Mouse (Mus musculus): ENCODE results near the gene Laptm5. TPM values are rescaled to one million over a fixed set of nuclear protein-coding genes. Genes with fewer than 3 reads are reported as not detected.
A peak's percentile ranks its signal among the peaks of the same experiment; 100 is the strongest.

Gene Laptm5
- total RNA-seq, 1 experiment: 40.0 TPM

- H3K27ac ChIP-seq (ENCODE audit: insufficient read depth, low read depth, low read length, poor library complexity, severe bottlenecking): peak overlapping the region; percentile 58
- H3K36me3 ChIP-seq (ENCODE audit: control insufficient read depth, insufficient read depth, low read length, poor library complexity, severe bottlenecking): peaks cover 3% of the 10 kb centered on the region; the same call in 1 of the 2 replicates
- H3K9me3 ChIP-seq (ENCODE audit: control insufficient read depth, insufficient read depth, low read depth, low read length): no peaks in the 10 kb centered on the region
- in situ Hi-C loops (cut with MboI; ENCODE audit: low sequenced_read_pairs in 2 of 2, unreplicated experiment in 2 of 2): no loop called here
- no peak for DNase-seq (ENCODE audit: low read depth, low spot score)
- H3K9ac ChIP-seq (ENCODE audit: insufficient read depth, low read depth, low read length, poor library complexity, severe bottlenecking): peak overlapping the region; percentile 49
- H3K4me1 ChIP-seq (ENCODE audit: control insufficient read depth in 2 of 2, insufficient read depth in 2 of 2, low read length in 2 of 2, poor library complexity in 1 of 2): peaks cover 0 to 32% of the 10 kb centered on the region in 2 experiments; a peak in 3 of 4 replicates
- H3K4me3 ChIP-seq (ENCODE audit: insufficient read depth in 1 of 2, low read depth in 1 of 2, low read length in 2 of 2, poor library complexity in 1 of 2, severe bottlenecking in 1 of 2): no peak overlapping the region; a peak in 1 of 4 replicates
- TF ChIP-seq MAFK (IDR thresholded peaks at IDR 0.05; ENCODE audit: insufficient read depth, low read depth, low read length) (no peak), ZNF384 (IDR thresholded peaks at IDR 0.05; ENCODE audit: low read depth, low read length) (no peak), CHD2 (IDR thresholded peaks at IDR 0.05; ENCODE audit: low read depth, low read length) (no peak), ZC3H11A (IDR thresholded peaks at IDR 0.05; ENCODE audit: borderline replicate concordance, low read depth, low read length) (no peak), HCFC1 (IDR thresholded peaks at IDR 0.05; ENCODE audit: borderline replicate concordance, insufficient read depth, low read length) (no peak)
Measured at GRCm38 (mm10) chr4:130920951-130921693, 8.2 kb downstream of the Laptm5 start.

DNA sequence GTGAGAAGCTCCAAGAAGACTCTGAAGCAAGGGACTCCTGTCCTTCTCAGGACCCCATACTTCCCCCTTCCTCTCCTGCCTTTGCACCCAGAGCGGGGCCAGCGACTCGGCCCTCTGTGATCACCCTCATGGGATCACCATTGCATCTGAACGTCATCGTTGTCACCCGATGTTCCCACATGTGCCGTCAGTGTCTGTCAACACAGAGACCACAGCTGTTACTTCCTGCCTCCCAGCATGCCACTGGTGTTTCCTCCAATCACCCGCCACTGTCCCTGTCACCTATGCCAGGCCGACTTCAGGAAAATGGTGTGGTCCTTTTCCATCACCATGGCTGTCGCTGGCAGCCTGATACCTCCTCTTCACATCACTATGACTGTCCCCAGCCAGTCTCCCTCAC, 9.1 kb downstream of the Laptm5 start:
- H3K9ac ChIP-seq (ENCODE audit: insufficient read depth, low read depth, low read length, poor library complexity, severe bottlenecking): no peak overlapping the region; the same call in 1 of the 2 replicates
- peaks cover 9% of the 10 kb centered on the region; the same call in 1 of the 2 replicates for H3K36me3 ChIP-seq (ENCODE audit: control insufficient read depth, insufficient read depth, low read length, poor library complexity, severe bottlenecking)
- TF ChIP-seq ZC3H11A (IDR thresholded peaks at IDR 0.05; ENCODE audit: borderline replicate concordance, low read depth, low read length) (no peak), HCFC1 (IDR thresholded peaks at IDR 0.05; ENCODE audit: borderline replicate concordance, insufficient read depth, low read length) (no peak), ZNF384 (IDR thresholded peaks at IDR 0.05; ENCODE audit: low read depth, low read length) (no peak), CHD2 (IDR thresholded peaks at IDR 0.05; ENCODE audit: low read depth, low read length) (no peak), MAFK (IDR thresholded peaks at IDR 0.05; ENCODE audit: insufficient read depth, low read depth, low read length) (no peak)
- no peak overlapping the region for H3K27ac ChIP-seq (ENCODE audit: insufficient read depth, low read depth, low read length, poor library complexity, severe bottlenecking)
- no peaks in the 10 kb centered on the region for H3K9me3 ChIP-seq (ENCODE audit: control insufficient read depth, insufficient read depth, low read depth, low read length)
- DNase-seq (ENCODE audit: low read depth, low spot score): no peak
- in situ Hi-C loops (cut with MboI; ENCODE audit: low sequenced_read_pairs in 2 of 2, unreplicated experiment in 2 of 2): no loop called here
- no peak overlapping the region for H3K4me3 ChIP-seq (ENCODE audit: insufficient read depth in 1 of 2, low read depth in 1 of 2, low read length in 2 of 2, poor library complexity in 1 of 2, severe bottlenecking in 1 of 2)
- peaks cover 0 to 32% of the 10 kb centered on the region in 2 experiments; a peak in 3 of 4 replicates for H3K4me1 ChIP-seq (ENCODE audit: control insufficient read depth in 2 of 2, insufficient read depth in 2 of 2, low read length in 2 of 2, poor library complexity in 1 of 2)

- no peak for DNase-seq (ENCODE audit: low read depth, low spot score)
- peaks cover 33% of the 10 kb centered on the region for H3K36me3 ChIP-seq (ENCODE audit: control insufficient read depth, insufficient read depth, low read length, poor library complexity, severe bottlenecking)
- H3K4me3 ChIP-seq (ENCODE audit: insufficient read depth in 1 of 2, low read depth in 1 of 2, low read length in 2 of 2, poor library complexity in 1 of 2, severe bottlenecking in 1 of 2): no peak overlapping the region
- H3K9me3 ChIP-seq (ENCODE audit: control insufficient read depth, insufficient read depth, low read depth, low read length): no peaks in the 10 kb centered on the region
- in situ Hi-C loops (cut with MboI; ENCODE audit: low sequenced_read_pairs in 2 of 2, unreplicated experiment in 2 of 2): no loop called here
- no peak overlapping the region for H3K9ac ChIP-seq (ENCODE audit: insufficient read depth, low read depth, low read length, poor library complexity, severe bottlenecking)
- TF ChIP-seq CHD2 (IDR thresholded peaks at IDR 0.05; ENCODE audit: low read depth, low read length): no peak
- TF ChIP-seq ZC3H11A (IDR thresholded peaks at IDR 0.05; ENCODE audit: borderline replicate concordance, low read depth, low read length): no peak
- no peak for TF ChIP-seq MAFK (IDR thresholded peaks at IDR 0.05; ENCODE audit: insufficient read depth, low read depth, low read length)
- no peak for TF ChIP-seq HCFC1 (IDR thresholded peaks at IDR 0.05; ENCODE audit: borderline replicate concordance, insufficient read depth, low read length)
- TF ChIP-seq ZNF384 (IDR thresholded peaks at IDR 0.05; ENCODE audit: low read depth, low read length): no peak
- no peak overlapping the region for H3K27ac ChIP-seq (ENCODE audit: insufficient read depth, low read depth, low read length, poor library complexity, severe bottlenecking)
- H3K4me1 ChIP-seq (ENCODE audit: control insufficient read depth in 2 of 2, insufficient read depth in 2 of 2, low read length in 2 of 2, poor library complexity in 1 of 2): peaks cover 0 to 13% of the 10 kb centered on the region in 2 experiments; a peak in 3 of 4 replicates
Measured at GRCm38 (mm10) chr4:130926274-130926673, 13.3 kb downstream of the Laptm5 start.

DNA sequence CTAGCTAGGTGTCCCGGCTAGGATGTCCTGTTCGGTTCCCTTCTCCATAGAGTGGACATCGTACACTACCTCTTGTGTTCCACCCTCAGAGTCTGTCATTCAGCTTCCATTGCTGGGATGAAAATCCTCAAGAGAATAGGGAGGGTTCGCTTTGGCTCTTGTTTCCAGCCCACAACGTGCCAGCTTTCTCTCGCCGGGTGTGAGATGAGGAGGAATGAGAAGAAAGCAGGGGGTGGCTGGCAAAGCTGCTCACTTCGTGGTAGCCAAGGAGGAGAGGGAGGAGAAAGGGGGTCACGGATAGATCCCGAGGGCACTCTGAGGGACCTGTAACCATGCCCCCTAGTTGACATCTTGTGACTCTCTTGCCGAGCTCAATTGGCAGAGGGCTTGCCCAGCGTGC, 14.9 kb downstream of the Laptm5 start:
- in situ Hi-C loops (cut with MboI; ENCODE audit: low sequenced_read_pairs in 2 of 2, unreplicated experiment in 2 of 2): no loop called here
- H3K9me3 ChIP-seq (ENCODE audit: control insufficient read depth, insufficient read depth, low read depth, low read length): no peaks in the 10 kb centered on the region; the same call in 1 of the 2 replicates
- no peak for TF ChIP-seq HCFC1 (IDR thresholded peaks at IDR 0.05; ENCODE audit: borderline replicate concordance, insufficient read depth, low read length)
- no peak for TF ChIP-seq ZC3H11A (IDR thresholded peaks at IDR 0.05; ENCODE audit: borderline replicate concordance, low read depth, low read length)
- TF ChIP-seq MAFK (IDR thresholded peaks at IDR 0.05; ENCODE audit: insufficient read depth, low read depth, low read length): no peak
- TF ChIP-seq ZNF384 (IDR thresholded peaks at IDR 0.05; ENCODE audit: low read depth, low read length): no peak
- TF ChIP-seq CHD2 (IDR thresholded peaks at IDR 0.05; ENCODE audit: low read depth, low read length): no peak
- H3K27ac ChIP-seq (ENCODE audit: insufficient read depth, low read depth, low read length, poor library complexity, severe bottlenecking): no peak overlapping the region
- peaks cover 0 to 4% of the 10 kb centered on the region in 2 experiments; a peak in 2 of 4 replicates for H3K4me1 ChIP-seq (ENCODE audit: control insufficient read depth in 2 of 2, insufficient read depth in 2 of 2, low read length in 2 of 2, poor library complexity in 1 of 2)
- peaks cover 43% of the 10 kb centered on the region for H3K36me3 ChIP-seq (ENCODE audit: control insufficient read depth, insufficient read depth, low read length, poor library complexity, severe bottlenecking)
- no peak for DNase-seq (ENCODE audit: low read depth, low spot score)
- no peak overlapping the region for H3K9ac ChIP-seq (ENCODE audit: insufficient read depth, low read depth, low read length, poor library complexity, severe bottlenecking)
- H3K4me3 ChIP-seq (ENCODE audit: insufficient read depth in 1 of 2, low read depth in 1 of 2, low read length in 2 of 2, poor library complexity in 1 of 2, severe bottlenecking in 1 of 2): no peak overlapping the region
